Mouse (Mus musculus) NIH3T3 (cell line): Measurements from ENCODE around the gene Usp32.

Experiments used
- DNase-seq: peaks from one replicate; pipeline ENCODE4 v3.0.0-alpha.2; 2012; ENCODE audit warnings: low read depth

Usp32 gene

GRCm38 (mm10) chr11:85123267-85123992 is 16.5 kb downstream of the Usp32 start:
- no peak for DNase-seq

GRCm38 (mm10) chr11:85122073-85122472 is 17.9 kb downstream of the Usp32 start:
- DNase-seq: no peak

- DNase-seq: no peak
Measured at GRCm38 (mm10) chr11:85117160-85117559, 22.8 kb downstream of the Usp32 start.

- DNase-seq: no peak
Measured at GRCm38 (mm10) chr11:85116084-85116844, 23.7 kb downstream of the Usp32 start.

GRCm38 (mm10) chr11:85109957-85110356 is 30.0 kb downstream of the Usp32 start:
- no peak for DNase-seq

- DNase-seq: no peak
Measured at GRCm38 (mm10) chr11:85107217-85107616, 32.7 kb downstream of the Usp32 start.

GRCm38 (mm10) chr11:85105836-85106235 is 34.1 kb downstream of the Usp32 start:
- no peak for DNase-seq

- DNase-seq: peak; percentile 39
Measured at GRCm38 (mm10) chr11:85103763-85104162, 36.2 kb downstream of the Usp32 start.

- no peak for DNase-seq
Measured at GRCm38 (mm10) chr11:85095116-85095515, 44.8 kb downstream of the Usp32 start.

- DNase-seq: peak; percentile 24
Measured at GRCm38 (mm10) chr11:85086253-85086652, 53.7 kb downstream of the Usp32 start.

- DNase-seq: no peak
Measured at GRCm38 (mm10) chr11:85067871-85068270, 72.1 kb downstream of the Usp32 start.

GRCm38 (mm10) chr11:85058562-85058961 is 81.4 kb downstream of the Usp32 start:
- no peak for DNase-seq

- peak; percentile 29 for DNase-seq
Measured at GRCm38 (mm10) chr11:85057544-85057943, 82.4 kb downstream of the Usp32 start.

GRCm38 (mm10) chr11:85056901-85057300 is 83.1 kb downstream of the Usp32 start:
- no peak for DNase-seq

GRCm38 (mm10) chr11:85055561-85055960 is 84.4 kb downstream of the Usp32 start:
- no peak for DNase-seq

- DNase-seq: no peak
Measured at GRCm38 (mm10) chr11:85039256-85039655, 100.7 kb downstream of the Usp32 start.

- peak; percentile 34 for DNase-seq
Measured at GRCm38 (mm10) chr11:85013121-85013520, 126.8 kb downstream of the Usp32 start.

GRCm38 (mm10) chr11:85003566-85003965 is 136.4 kb downstream of the Usp32 start:
- DNase-seq: no peak

- no peak for DNase-seq
Measured at GRCm38 (mm10) chr11:84995241-84995640, 144.7 kb downstream of the Usp32 start.

GRCm38 (mm10) chr11:84992996-84993395 is 147.0 kb downstream of the Usp32 start:
- peak; percentile 11 for DNase-seq

- no peak for DNase-seq
Measured at GRCm38 (mm10) chr11:84988341-84988919, 151.5 kb downstream of the Usp32 start.

- no peak for DNase-seq
Measured at GRCm38 (mm10) chr11:84985421-84985820, 154.5 kb downstream of the Usp32 start.

GRCm38 (mm10) chr11:84980697-84981096 is 159.3 kb downstream of the Usp32 start:
- DNase-seq: no peak
